Mouse (Mus musculus) liver, postnatal 0 days (tissue): ENCODE results near the gene Pdxk. TPM values are rescaled to one million over a fixed set of nuclear protein-coding genes. Genes with fewer than 3 reads are reported as not detected.

ENCODE experiments used
- ATAC-seq: fragments of 200-750 bp; cut with Nextera tagmentation; 2 replicates; pipeline ENCODE4 v1.8.0; 2017; ENCODE audit warnings: mild to moderate bottlenecking, moderate library complexity
- DNase-seq: peaks from one replicate; pipeline ENCODE4 v3.0.0-alpha.2; 2016
- H3K27ac ChIP-seq: fragments of 300-500 bp; sonication (generic); 2 replicates; pipeline ENCODE4 v1.5.1; 2014; ENCODE audit warnings: antibody characterized with exemption, moderate library complexity, mild to moderate bottlenecking, low read depth
- H3K27me3 ChIP-seq: fragments of 300-500 bp; sonication (generic); 2 replicates; pipeline ENCODE4 v1.6.1; 2014; ENCODE audit warnings: low read length, control low read depth, mixed read lengths; ENCODE audit not compliant: insufficient read depth
- H3K36me3 ChIP-seq: fragments of 300-500 bp; sonication (generic); replicated peaks from 2 replicates; pipeline ENCODE4 v1.6.1; 2014; ENCODE audit warnings: mild to moderate bottlenecking, control low read depth, low read length, moderate library complexity, mixed read lengths; ENCODE audit not compliant: insufficient read depth
- H3K4me1 ChIP-seq: fragments of 300-500 bp; sonication (generic); 2 replicates; pipeline ENCODE4 v1.6.1; 2014; ENCODE audit warnings: antibody characterized with exemption, mild to moderate bottlenecking, control low read depth; ENCODE audit not compliant: insufficient read depth
- H3K4me2 ChIP-seq: fragments of 300-500 bp; sonication (generic); 2 replicates; pipeline ENCODE4 v1.6.1; 2014; ENCODE audit warnings: low read depth, mild to moderate bottlenecking, low read length, moderate library complexity, mixed read lengths
- H3K4me3 ChIP-seq: fragments of 300-500 bp; sonication (generic); 2 replicates; pipeline ENCODE4 v1.5.1; 2014; ENCODE audit warnings: low read depth, low read length
- H3K9ac ChIP-seq: fragments of 300-500 bp; sonication (generic); replicated peaks from 2 replicates; pipeline ENCODE4 v1.6.1; 2014; ENCODE audit warnings: mild to moderate bottlenecking, moderate library complexity
- H3K9me3 ChIP-seq: fragments of 300-500 bp; sonication (generic); 2 replicates; pipeline ENCODE4 v1.6.1; 2016; ENCODE audit warnings: mild to moderate bottlenecking, control low read depth, low read length, mixed read lengths
- CTCF ChIP-seq: sonication (generic); IDR thresholded peaks from 2 replicates; pipeline ENCODE4 v1.5.1; 2016; ENCODE audit warnings: antibody characterized with exemption, low read depth
- EP300 ChIP-seq: IDR thresholded peaks from 2 replicates; pipeline ENCODE4 v1.6.1; 2016; ENCODE audit warnings: antibody characterized with exemption, low read depth, mild to moderate bottlenecking
- WGBS: fragments of 180-500 bp; shearing (Covaris S2); extraction: QIAGEN DNeasy Blood & Tissue Kit; methylation state at CpG from one replicate; pipeline ENCODE4 v1.1.7; 2014; ENCODE audit not compliant: insufficient replicate concordance; 5-methylcytosine and 5-hydroxymethylcytosine counted together
- polyA plus RNA-seq: library from polyadenylated mRNA; unstranded; fragments of >200 nt; fragmentation: Nextera tagmentation; extraction: Ambion mirVana; gene quantifications from 2 replicates; pipeline ENCODE4 v1.2.1, GENCODE M21; 2015

Pdxk gene
- polyA plus RNA-seq, 1 experiment from 2014 or later = 11.0 TPM

DNA sequence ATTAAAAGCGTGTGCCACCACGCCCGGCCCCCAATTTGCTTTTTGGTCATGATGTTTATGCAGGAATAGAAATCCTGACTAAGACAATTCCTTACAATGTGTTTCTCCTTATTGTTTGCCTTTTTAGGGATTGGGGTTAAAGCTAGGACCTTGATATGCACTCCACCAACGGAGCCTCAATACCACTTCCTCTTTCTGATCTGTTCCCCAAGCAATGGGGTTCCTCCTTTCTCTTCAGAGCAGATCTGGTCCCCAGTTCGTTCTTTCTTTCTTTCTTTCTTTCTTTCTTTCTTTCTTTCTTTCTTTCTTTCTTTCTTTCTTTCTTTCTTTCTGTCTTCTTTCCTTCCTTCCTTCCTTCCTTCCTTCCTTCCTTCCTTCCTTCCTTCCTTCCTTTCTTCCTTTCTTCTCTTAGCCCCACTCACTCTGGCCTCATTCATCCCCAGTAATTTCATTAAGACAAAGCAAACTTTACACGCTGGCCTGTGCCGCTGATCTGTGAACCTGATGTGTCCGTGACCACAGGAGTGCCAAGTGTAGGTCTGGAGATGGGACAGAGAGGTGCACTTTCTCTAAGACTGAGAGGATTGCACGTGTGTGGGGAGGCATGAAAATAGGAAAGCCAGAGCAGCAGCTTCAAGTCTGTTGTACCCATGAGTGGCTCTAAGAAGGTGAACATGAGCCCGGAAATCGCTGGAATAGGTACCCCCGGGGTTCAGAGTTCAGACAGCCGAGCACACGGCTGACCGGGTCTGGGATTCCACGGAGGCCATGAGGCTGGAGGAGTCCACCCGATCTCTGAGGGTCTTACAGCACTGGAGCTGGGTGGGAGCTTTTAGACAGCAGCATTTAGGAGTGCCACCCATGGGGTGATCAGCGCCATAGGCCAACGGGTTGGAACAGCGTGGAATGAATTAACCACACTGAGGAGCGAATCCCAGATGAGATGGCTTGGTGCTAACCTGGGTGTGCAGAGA lies 16.5 kb upstream of the Pdxk start:
- Histone ChIP-seq H3K9me3 (no peaks in the 10 kb centered on the region), H3K36me3 (no peaks in the 10 kb centered on the region), H3K4me3 (peak overlapping the region; percentile 50), H3K4me2 (peak overlapping the region; percentile 88), H3K9ac (peak overlapping the region; percentile 65), H3K27me3 (no peaks in the 10 kb centered on the region), H3K27ac (peak overlapping the region; percentile 66), H3K4me1 (peaks cover 24% of the 10 kb centered on the region)
- DNase-seq (no peak), ATAC-seq (no peak)
- WGBS = 23% methylated on average over 21 of the region's 21 CpGs
- TF ChIP-seq EP300 = no peak
- no peak for TF ChIP-seq CTCF

DNA sequence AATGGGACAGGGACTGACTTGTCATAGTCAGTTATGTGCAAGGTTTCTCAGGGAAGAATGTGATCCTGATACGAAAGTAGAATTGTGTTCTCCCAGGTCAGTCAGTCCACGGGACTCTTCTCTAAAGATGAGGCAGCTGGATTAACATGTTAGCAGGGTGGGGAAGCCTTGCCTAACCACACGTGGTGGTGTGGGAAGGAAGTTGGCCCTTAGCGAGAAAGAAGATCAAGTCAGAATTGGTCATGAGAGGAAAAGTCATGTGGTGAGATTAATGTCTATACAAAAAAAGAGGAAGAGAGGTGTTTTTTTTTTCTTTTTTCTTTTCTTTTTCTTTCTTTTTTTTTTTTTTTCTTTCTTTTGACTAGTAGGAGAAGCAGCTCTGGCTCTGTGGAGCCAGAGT lies 12.0 kb upstream of the Pdxk start:
- Histone ChIP-seq H3K36me3 (no peaks in the 10 kb centered on the region), H3K27ac (no peak overlapping the region), H3K4me3 (no peak overlapping the region), H3K4me2 (no peak overlapping the region), H3K9me3 (no peaks in the 10 kb centered on the region), H3K27me3 (no peaks in the 10 kb centered on the region), H3K9ac (no peak overlapping the region), H3K4me1 (peaks cover 6% of the 10 kb centered on the region)
- no peak for ATAC-seq
- no peak for DNase-seq
- TF ChIP-seq EP300 (no peak), CTCF (no peak)
- 31% methylated on average over 4 of the region's 4 CpGs for WGBS

- Histone ChIP-seq H3K9ac (no peak overlapping the region), H3K27ac (no peak overlapping the region), H3K4me1 (no peaks in the 10 kb centered on the region), H3K9me3 (no peaks in the 10 kb centered on the region), H3K4me3 (no peak overlapping the region), H3K27me3 (no peaks in the 10 kb centered on the region), H3K36me3 (no peaks in the 10 kb centered on the region), H3K4me2 (no peak overlapping the region)
- TF ChIP-seq EP300 (no peak), CTCF (no peak)
- DNase-seq (no peak), ATAC-seq (no peak)
- WGBS = 67% methylated on average over 8 of the region's 8 CpGs
Measured at GRCm38 (mm10) chr10:78474759-78475158, 10.0 kb upstream of the Pdxk start.

- Histone ChIP-seq H3K9ac (no peak overlapping the region), H3K27ac (no peak overlapping the region), H3K36me3 (no peaks in the 10 kb centered on the region), H3K9me3 (no peaks in the 10 kb centered on the region), H3K4me1 (no peaks in the 10 kb centered on the region), H3K4me2 (no peak overlapping the region), H3K27me3 (no peaks in the 10 kb centered on the region), H3K4me3 (no peak overlapping the region)
- 51% methylated on average over 5 of the region's 5 CpGs for WGBS
- TF ChIP-seq CTCF (no peak), EP300 (no peak)
- DNase-seq = no peak
- ATAC-seq = no peak
Measured at GRCm38 (mm10) chr10:78473434-78473833, 8.7 kb upstream of the Pdxk start.

GRCm38 (mm10) chr10:78472046-78472445 lies 7.3 kb upstream of the Pdxk start:
- no peak overlapping the region for H3K4me3 ChIP-seq
- no peak for ATAC-seq
- no peak for TF ChIP-seq EP300
- no peak for TF ChIP-seq CTCF
- no peaks in the 10 kb centered on the region for H3K27me3 ChIP-seq
- H3K36me3 ChIP-seq = no peaks in the 10 kb centered on the region
- no peaks in the 10 kb centered on the region for H3K4me1 ChIP-seq
- DNase-seq = no peak
- no peak overlapping the region for H3K27ac ChIP-seq
- no peak overlapping the region for H3K9ac ChIP-seq
- H3K9me3 ChIP-seq = no peaks in the 10 kb centered on the region
- 70% methylated on average over 3 of the region's 3 CpGs for WGBS
- no peak overlapping the region for H3K4me2 ChIP-seq

DNA sequence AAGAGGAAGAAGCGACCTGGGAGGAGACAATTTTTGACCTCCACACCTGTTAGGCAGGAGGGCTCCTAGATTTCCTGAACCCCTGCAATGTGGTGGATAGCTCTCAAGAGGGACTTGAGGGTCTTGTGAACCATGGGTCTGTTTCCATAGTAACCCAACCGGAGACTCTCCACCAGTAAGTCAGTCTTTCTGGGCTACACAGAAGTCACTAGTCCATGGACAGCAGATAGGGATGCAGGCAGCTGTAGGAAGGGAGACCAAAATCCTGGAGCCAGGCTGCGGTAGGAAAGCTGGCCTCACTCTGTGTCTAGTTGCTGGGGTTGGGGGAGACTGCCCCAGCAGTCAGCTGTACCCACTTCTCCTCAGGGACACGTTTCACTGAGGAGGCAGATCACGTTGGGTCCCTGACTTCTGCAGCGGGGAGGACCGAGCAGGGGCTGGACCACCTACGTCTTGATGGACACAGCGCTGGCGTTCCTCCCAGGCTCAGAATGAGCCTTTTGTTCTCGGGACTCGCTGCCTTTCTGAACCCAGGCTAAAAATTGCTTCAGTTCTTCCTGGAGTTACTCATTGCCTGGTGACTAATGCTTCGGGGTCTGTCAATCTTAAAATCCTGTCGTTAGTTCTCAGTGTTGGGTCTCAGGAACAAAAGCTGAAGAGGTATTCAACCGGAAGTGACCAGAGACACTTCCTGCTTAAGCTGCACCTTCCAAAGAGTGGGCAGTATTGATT lies 6.0 kb upstream of the Pdxk start:
- no peak overlapping the region for H3K27ac ChIP-seq
- H3K9ac ChIP-seq = no peak overlapping the region
- 37% methylated on average over 15 of the region's 15 CpGs for WGBS
- TF ChIP-seq CTCF = no peak
- TF ChIP-seq EP300 = no peak
- no peaks in the 10 kb centered on the region for H3K9me3 ChIP-seq
- H3K36me3 ChIP-seq = no peaks in the 10 kb centered on the region
- H3K27me3 ChIP-seq = no peaks in the 10 kb centered on the region
- ATAC-seq (peak; percentile 17; the same call in 1 of the 2 replicates), DNase-seq (no peak)
- H3K4me2 ChIP-seq = no peak overlapping the region
- no peak overlapping the region for H3K4me3 ChIP-seq
- H3K4me1 ChIP-seq = no peaks in the 10 kb centered on the region
